Mouse (Mus musculus): ENCODE results near the gene Traf7. TPM values are rescaled to one million over a fixed set of nuclear protein-coding genes. Genes with fewer than 3 reads are reported as not detected.

Gene Traf7
- total and polyA plus RNA-seq, 3 experiments, result 121 to 261 TPM; not detected in 1

GRCm38 (mm10) chr17:24530361-24531050 lies 2.8 kb upstream of the Traf7 start (continued):
- TF ChIP-seq RCOR1 (IDR thresholded peaks at IDR 0.05; ENCODE audit: low read depth, low read length) (no peak), GABPA (IDR thresholded peaks at IDR 0.05; ENCODE audit: low read depth, low read length) (no peak), ZNF384 (IDR thresholded peaks at IDR 0.05; ENCODE audit: low read depth, low read length) (no peak), MEF2A (IDR thresholded peaks at IDR 0.05; ENCODE audit: extremely low read depth, insufficient replicate concordance, low read depth, low read length, poor library complexity, severe bottlenecking) (no peak), TCF12 (IDR thresholded peaks at IDR 0.05; ENCODE audit: low read depth, low read length) (no peak), USF1 (IDR thresholded peaks at IDR 0.05; ENCODE audit: low read depth, low read length) (no peak), SMC3 (IDR thresholded peaks at IDR 0.05; ENCODE audit: low read depth, low read length) (peak; percentile 15; the same call in 1 of the 2 replicates), MAX (IDR thresholded peaks at IDR 0.05; ENCODE audit: low read length) (no peak), SIN3A (IDR thresholded peaks at IDR 0.05; ENCODE audit: low read length) (no peak), ZC3H11A (IDR thresholded peaks at IDR 0.05; ENCODE audit: low read depth, low read length) (no peak), E2F4 (IDR thresholded peaks at IDR 0.05; ENCODE audit: borderline replicate concordance, low read depth, low read length) (no peak), ETS1 (IDR thresholded peaks at IDR 0.05; ENCODE audit: low read depth, low read length) (no peak), USF2 (IDR thresholded peaks at IDR 0.05; ENCODE audit: borderline replicate concordance in 1 of 2, insufficient read depth in 1 of 2, low read depth in 1 of 2, low read length in 2 of 2) (no peak), TAL1 (IDR thresholded peaks at IDR 0.05; ENCODE audit: low read length) (no peak)

- peak overlapping the region; percentile 76 for H3K9ac ChIP-seq (ENCODE audit: control insufficient read depth, low read depth, low read length, poor library complexity, severe bottlenecking)
- peak overlapping the region in 1 of 2 experiments; percentile 71; a peak in 2 of 4 replicates for H3K4me3 ChIP-seq (ENCODE audit: control insufficient read depth in 1 of 2, insufficient read depth in 1 of 2, low read depth in 2 of 2, low read length in 2 of 2)
- H3K4me1 ChIP-seq (ENCODE audit: control insufficient read depth in 1 of 2, insufficient read depth in 2 of 2, low read length in 2 of 2), result peaks cover 0 to 8% of the 10 kb centered on the region in 2 experiments; a peak in 1 of 4 replicates
- peak overlapping the region; percentile 81 for H3K27ac ChIP-seq (ENCODE audit: control insufficient read depth, low read depth, low read length)
- peak; percentile 67 for DNase-seq (ENCODE audit: low read depth, low spot score)
- H3K9me3 ChIP-seq (replicated peaks; ENCODE audit: insufficient read depth, low read length), result no peaks in the 10 kb centered on the region
- peaks cover 39% of the 10 kb centered on the region for H3K79me2 ChIP-seq (ENCODE audit: control insufficient read depth, insufficient read depth, low read length, poor library complexity)
- H3K27me3 ChIP-seq (ENCODE audit: control insufficient read depth in 1 of 2, insufficient read depth in 2 of 2, low read length in 2 of 2), result no peaks in the 10 kb centered on the region
- peaks cover 0 to 10% of the 10 kb centered on the region in 2 experiments; a peak in 3 of 4 replicates for H3K36me3 ChIP-seq (ENCODE audit: control insufficient read depth in 1 of 2, insufficient read depth in 2 of 2, low read length in 2 of 2)
- TF ChIP-seq CHD2 (IDR thresholded peaks at IDR 0.05; ENCODE audit: low read length) (no peak; the same call in 1 of the 2 replicates), ETS1 (IDR thresholded peaks at IDR 0.05; ENCODE audit: low read depth, low read length) (no peak), ZKSCAN1 (IDR thresholded peaks at IDR 0.05; ENCODE audit: low read depth, low read length) (no peak), RAD21 (IDR thresholded peaks at IDR 0.05; ENCODE audit: low read depth, low read length) (no peak), POLR2AphosphoS2 (IDR thresholded peaks at IDR 0.05; ENCODE audit: low read length) (peak; percentile 84), USF2 (IDR thresholded peaks at IDR 0.05; ENCODE audit: borderline replicate concordance in 1 of 2, insufficient read depth in 1 of 2, low read depth in 1 of 2, low read length in 2 of 2) (no peak), GATA1 (IDR thresholded peaks at IDR 0.05; ENCODE audit: low read depth, low read length) (no peak), MEF2A (IDR thresholded peaks at IDR 0.05; ENCODE audit: extremely low read depth, insufficient replicate concordance, low read depth, low read length, poor library complexity, severe bottlenecking) (no peak), MYB (IDR thresholded peaks at IDR 0.05; ENCODE audit: low read depth, low read length) (0 out of 2 replicates have a peak, but pooled peaks have one; percentile 43), GABPA (IDR thresholded peaks at IDR 0.05; ENCODE audit: low read depth, low read length) (no peak), ZC3H11A (IDR thresholded peaks at IDR 0.05; ENCODE audit: low read depth, low read length) (no peak), NRF1 (IDR thresholded peaks at IDR 0.05; ENCODE audit: insufficient read depth, low read depth, low read length, poor library complexity, severe bottlenecking) (no peak), ZMIZ1 (IDR thresholded peaks at IDR 0.05; ENCODE audit: low read depth, low read length) (peak; percentile 59; the same call in 1 of the 2 replicates), ELF1 (IDR thresholded peaks at IDR 0.05; ENCODE audit: low read depth, low read length) (no peak), MYC (IDR thresholded peaks at IDR 0.05; ENCODE audit: low read depth, low read length) (peak; percentile 67; the same call in 1 of the 2 replicates), HCFC1 (IDR thresholded peaks at IDR 0.05; ENCODE audit: low read depth, low read length) (no peak), BHLHE40 (IDR thresholded peaks at IDR 0.05; ENCODE audit: borderline replicate concordance, low read depth, low read length) (no peak), RCOR1 (IDR thresholded peaks at IDR 0.05; ENCODE audit: low read depth, low read length) (no peak), TCF12 (IDR thresholded peaks at IDR 0.05; ENCODE audit: low read depth, low read length) (no peak), TAL1 (IDR thresholded peaks at IDR 0.05; ENCODE audit: low read length) (no peak), CHD1 (IDR thresholded peaks at IDR 0.05; ENCODE audit: low read depth, low read length) (no peak), POLR2A (IDR thresholded peaks at IDR 0.05; ENCODE audit: control insufficient read depth in 1 of 2, insufficient read depth in 1 of 2, low read depth in 1 of 2, low read length in 2 of 2, poor library complexity in 1 of 2) (peak; percentile 26 to 48; a peak in 3 of 4 replicates), SIN3A (IDR thresholded peaks at IDR 0.05; ENCODE audit: low read length) (0 out of 2 replicates have a peak, but pooled peaks have one; percentile 23), CTCF (IDR thresholded peaks at IDR 0.05 in 2 of 3, conservative IDR thresholded peaks at IDR 0.05 in 1 of 3; ENCODE audit: control insufficient read depth in 1 of 3, insufficient read depth in 1 of 3, low read depth in 2 of 3, low read length in 3 of 3, poor library complexity in 1 of 3, severe bottlenecking in 1 of 3) (no peak), MXI1 (IDR thresholded peaks at IDR 0.05; ENCODE audit: low read depth, low read length) (no peak), UBTF (IDR thresholded peaks at IDR 0.05; ENCODE audit: borderline replicate concordance, insufficient read depth, low read depth, low read length) (no peak)
Measured at GRCm38 (mm10) chr17:24529883-24530282, 2.1 kb upstream of the Traf7 start.
